Mouse (Mus musculus): ENCODE results near the gene Emb. TPM values are rescaled to one million over a fixed set of nuclear protein-coding genes. Genes with fewer than 3 reads are reported as not detected.
A peak's percentile ranks its signal among the peaks of the same experiment; 100 is the strongest.
"Not testable (repeated sequence)": the region's sequence is repeated elsewhere in the genome, so short reads cannot be mapped to it uniquely, and the experiment has no call there.

Emb gene
- polyA plus RNA-seq (2017; shearing (Covaris generic)): 100 to 1,000 TPM; 123 to 124 TPM

DNA sequence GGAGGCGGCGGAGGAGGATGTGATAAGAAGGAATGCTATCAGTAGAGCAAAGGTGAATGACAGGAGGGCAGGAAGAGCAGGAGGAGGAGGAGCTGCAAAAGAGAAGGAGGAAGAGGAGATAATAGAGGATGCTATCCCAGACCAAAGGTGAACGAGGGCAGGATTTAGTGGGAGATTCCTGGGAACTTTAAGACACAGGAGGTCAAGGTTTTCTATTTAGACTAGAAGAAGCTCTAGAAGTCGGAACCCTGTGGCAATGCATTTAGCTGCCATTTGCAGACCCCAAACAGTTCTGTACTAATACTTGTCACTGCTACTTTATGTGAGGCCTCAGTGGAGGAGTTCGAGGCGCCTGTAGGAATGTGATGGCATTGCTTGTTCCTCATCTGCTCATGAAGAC lies at the start of gene Emb:
Gene Emb (plus strand): TSS at position 301 of the 400 bp plus-strand sequence.
- ATAC-seq: no peak

DNA sequence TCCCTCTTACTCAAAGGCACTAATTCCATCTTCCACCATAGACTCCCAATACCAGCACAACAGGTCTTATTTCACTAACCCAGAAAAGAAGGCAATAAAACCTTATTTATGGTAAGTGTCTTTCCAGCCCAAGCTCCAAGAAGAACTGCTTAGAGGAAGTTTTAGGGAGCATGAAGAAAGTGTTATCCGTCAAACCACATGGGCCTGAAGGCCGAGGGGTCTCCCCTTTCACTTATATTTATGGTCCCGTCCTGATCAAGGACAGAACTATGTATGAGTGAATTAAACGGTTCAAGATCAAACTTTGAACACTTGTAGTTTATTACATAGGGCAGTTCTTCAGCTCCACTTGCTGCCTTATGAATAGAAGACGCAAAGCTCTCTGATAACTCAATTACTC lies 44.4 kb upstream of the Emb start:
- ATAC-seq: no peak

DNA sequence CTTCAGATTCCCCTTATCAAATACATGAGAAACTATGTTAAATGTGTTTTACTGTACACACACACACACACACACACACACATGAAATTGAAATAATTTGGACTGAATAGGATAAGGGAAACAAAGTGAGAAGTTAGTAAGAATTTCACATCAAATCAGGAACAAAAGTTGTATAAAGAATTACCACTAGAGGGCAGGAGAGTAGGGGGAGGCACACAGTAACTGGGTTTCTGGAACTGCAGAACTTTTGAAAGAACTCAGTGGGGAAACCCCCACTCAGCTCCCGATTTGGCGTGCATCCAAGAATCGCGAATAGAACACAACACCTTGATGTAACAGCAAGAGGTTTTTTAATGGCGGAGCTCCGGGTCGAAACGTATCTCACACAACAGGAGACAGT lies 43.3 kb upstream of the Emb start:
- ATAC-seq: no peak

DNA sequence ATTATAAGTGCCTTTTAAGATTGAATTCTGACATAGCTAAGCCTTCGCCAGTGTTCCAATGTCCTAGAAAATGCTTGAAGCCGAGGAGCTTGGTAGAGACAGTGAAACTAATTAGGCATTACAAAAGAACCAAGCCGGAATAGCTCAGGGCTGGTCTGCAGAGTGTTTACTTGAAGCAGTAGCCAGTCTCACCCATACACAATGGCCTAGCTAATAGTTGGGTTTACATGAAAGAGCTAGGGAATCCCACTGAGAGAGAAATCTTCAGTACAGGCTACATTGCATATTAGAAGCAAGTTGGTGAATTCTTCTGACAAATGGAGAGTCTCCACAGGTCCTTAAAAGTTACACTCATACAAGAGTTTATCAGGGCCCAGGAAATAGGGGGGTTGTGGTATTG lies 27.4 kb upstream of the Emb start:
- ATAC-seq: not testable (repeated sequence)

- ATAC-seq: no peak
These were observed 25.0 kb upstream of the Emb start for GRCm38 (mm10) chr13:117183288-117183687.

DNA sequence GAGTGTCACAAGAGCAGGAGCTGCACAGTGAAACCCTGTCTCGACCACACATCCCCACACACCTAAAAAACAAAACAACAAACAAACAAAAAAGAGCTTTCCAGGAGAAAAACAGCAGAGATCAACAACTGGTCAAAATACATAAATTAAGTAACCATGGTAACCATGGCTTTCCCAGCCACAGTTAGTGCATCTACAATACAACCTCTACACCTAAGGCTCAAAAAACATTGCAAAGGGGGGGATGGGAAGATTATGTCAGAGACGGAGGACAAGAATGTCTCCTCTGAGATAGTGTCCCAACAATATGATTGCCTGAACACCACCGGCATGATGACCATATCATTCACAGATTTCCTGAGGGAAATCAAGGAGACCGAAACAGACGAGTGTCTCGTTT lies 23.0 kb upstream of the Emb start:
- no peak for ATAC-seq

- no peak for ATAC-seq
These were observed 16.2 kb upstream of the Emb start for GRCm38 (mm10) chr13:117192161-117192560.

GRCm38 (mm10) chr13:117193422-117193983 lies 14.8 kb upstream of the Emb start:
- ATAC-seq: no peak

GRCm38 (mm10) chr13:117195569-117196495 lies 12.5 kb upstream of the Emb start:
- peak; percentile 87 for ATAC-seq

DNA sequence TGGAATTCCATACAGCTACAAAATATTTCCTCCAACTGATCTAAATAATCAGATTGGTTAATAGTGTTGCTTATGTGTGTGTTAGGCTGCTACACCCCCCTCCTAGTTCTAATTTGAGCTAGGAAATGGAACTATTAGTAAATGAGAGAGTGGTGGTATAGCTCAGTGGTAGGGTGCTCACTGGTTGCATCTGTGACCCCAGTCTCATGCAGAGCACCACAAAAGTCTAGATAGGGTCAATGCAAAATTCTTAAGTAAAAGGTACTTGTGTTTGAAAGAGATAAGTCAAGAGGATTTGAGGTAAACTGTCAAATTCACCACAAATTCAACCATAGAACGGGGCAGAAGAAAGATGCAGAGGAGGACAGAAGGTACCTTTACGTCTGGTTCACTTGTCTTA lies 10.7 kb upstream of the Emb start:
- ATAC-seq: no peak

DNA sequence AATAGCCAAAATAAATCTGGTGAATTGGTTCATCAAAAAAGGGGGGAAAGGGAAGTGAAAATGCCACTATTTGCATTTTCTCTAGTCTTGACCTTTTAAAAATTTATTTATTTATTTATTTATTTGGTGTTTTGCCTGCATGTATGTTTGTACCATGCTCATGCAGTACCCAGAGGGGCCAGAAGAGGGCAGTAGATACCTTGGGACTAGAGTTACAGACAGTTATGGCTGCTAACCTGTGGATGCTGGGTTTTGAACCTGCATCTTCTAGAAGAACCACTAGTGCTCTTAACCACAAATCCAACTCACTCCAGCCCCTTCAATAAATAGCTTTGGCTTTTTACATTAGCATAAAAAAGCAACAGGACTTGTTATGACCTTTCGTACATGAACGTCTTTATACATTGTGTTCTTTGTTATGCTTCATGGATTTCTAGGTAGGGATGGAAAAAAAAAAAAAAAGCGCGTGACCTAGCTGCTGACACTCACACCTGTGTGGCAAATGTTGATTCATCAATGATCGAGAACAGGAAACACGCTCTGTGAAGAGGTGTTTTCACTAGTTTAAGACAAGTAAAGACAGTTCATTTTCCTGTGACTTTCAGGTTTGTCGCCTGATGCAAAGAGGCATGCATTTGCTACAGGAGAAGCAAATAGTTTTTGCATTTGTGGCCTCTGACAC lies 9.8 kb upstream of the Emb start:
- ATAC-seq: peak; percentile 48

GRCm38 (mm10) chr13:117202755-117203471 lies 5.4 kb upstream of the Emb start:
- ATAC-seq: peak; percentile 63

GRCm38 (mm10) chr13:117204685-117205084 lies 3.7 kb upstream of the Emb start:
- no peak for ATAC-seq

DNA sequence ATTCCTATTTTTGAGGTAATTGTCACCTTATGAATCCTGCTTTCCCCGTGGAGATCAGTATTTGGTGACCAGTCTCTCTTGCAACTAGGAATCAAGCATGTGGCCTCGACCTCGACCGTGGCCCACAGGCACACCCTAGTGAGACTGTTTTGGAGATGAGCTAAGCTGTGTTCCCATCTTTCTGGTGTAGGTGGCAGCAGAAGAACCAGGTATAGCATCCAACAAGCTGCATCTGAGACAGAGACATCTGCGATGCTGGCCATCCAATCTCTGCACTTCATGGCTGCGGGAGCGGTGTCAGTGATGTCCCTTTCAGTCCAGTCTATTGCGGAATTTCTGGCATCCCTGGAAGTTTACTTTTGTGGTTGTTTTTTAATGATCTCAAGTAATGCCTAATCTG lies 2.3 kb upstream of the Emb start:
- ATAC-seq: peak; percentile 27

- ATAC-seq: peak; percentile 35
These were observed 3.1 kb downstream of the Emb start for GRCm38 (mm10) chr13:117211386-117211875.

GRCm38 (mm10) chr13:117215481-117215880 lies 7.1 kb downstream of the Emb start:
- ATAC-seq: no peak

GRCm38 (mm10) chr13:117216126-117216525 lies 7.8 kb downstream of the Emb start:
- ATAC-seq: peak; percentile 79

DNA sequence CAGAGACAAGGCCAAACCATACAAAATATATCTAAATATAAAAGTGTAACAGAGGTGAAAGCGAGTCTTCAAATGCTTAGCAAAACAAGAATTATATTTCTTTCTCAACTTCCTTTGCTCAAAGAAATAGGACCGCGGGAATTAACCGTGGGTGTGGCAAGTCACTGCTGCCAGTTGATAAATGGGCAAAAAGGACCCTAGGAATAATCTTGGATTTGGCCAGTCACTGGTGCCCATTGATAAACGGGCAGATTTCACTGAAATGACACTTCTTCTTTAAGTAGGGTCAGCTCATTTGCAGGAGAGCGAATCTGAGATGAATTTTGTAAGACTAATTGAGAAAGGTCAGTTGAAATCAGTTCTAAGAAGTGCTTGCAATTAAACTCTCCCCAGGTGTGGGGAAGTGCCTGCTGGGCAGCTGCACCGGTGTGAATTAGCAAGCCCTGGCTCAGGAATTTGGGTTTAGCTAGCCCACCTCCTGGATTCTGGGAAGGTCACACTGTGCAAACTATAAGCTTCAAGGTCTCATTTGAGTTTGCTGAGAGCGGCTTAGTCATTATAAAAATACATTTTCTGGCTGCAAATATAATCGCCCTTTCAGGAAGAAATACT lies 8.5 kb downstream of the Emb start:
- no peak for ATAC-seq

- ATAC-seq: peak; percentile 3
These were observed 9.3 kb downstream of the Emb start for GRCm38 (mm10) chr13:117217621-117218020.

- no peak for ATAC-seq
These were observed 9.8 kb downstream of the Emb start for GRCm38 (mm10) chr13:117218092-117218491.

GRCm38 (mm10) chr13:117219871-117220500 lies 11.7 kb downstream of the Emb start:
- ATAC-seq: no peak

Data from CD4-positive, CD25-positive, alpha-beta regulatory T cell, adult 4 months (primary cell).